Mouse (Mus musculus) MEL (cell line): ENCODE results near the gene Usp18. TPM values are rescaled to one million over a fixed set of nuclear protein-coding genes. Genes with fewer than 3 reads are reported as not detected.

Source experiments
- DNase-seq: peaks from one replicate; pipeline ENCODE4 v3.0.0; 2011; ENCODE audit warnings: low read depth, low spot score
- H3K27ac ChIP-seq: 2 replicates; pipeline ENCODE4 v1.5.1; 2012; ENCODE audit warnings: low read depth, mild to moderate bottlenecking, control low read depth, low read length, moderate library complexity; ENCODE audit not compliant: control insufficient read depth
- H3K27me3 ChIP-seq, 2 experiments: fragments of 150-350 bp in 1 of 2; sonication (generic) in 1 of 2; 2 replicates each; pipeline ENCODE4 v1.6.1; 2012; ENCODE audit warnings: low read length in 2 of 2, mild to moderate bottlenecking in 2 of 2, improper control_type of control experiment in 1 of 2, moderate library complexity in 1 of 2; ENCODE audit not compliant: insufficient read depth in 2 of 2, control insufficient read depth in 1 of 2
- H3K36me3 ChIP-seq, 2 experiments: 2 replicates each; pipeline ENCODE4 v1.6.1; 2012 to 2014; ENCODE audit warnings: low read length in 2 of 2, improper control_type of control experiment in 1 of 2, inconsistent platforms in 1 of 2, mild to moderate bottlenecking in 1 of 2; ENCODE audit not compliant: insufficient read depth in 2 of 2, control insufficient read depth in 1 of 2
- H3K4me1 ChIP-seq, 2 experiments: fragments of 150-350 bp in 1 of 2; sonication (generic) in 1 of 2; 2 replicates each; pipeline ENCODE4 v1.6.1; 2012; ENCODE audit warnings: low read length in 2 of 2, improper control_type of control experiment in 1 of 2, mild to moderate bottlenecking in 1 of 2; ENCODE audit not compliant: insufficient read depth in 2 of 2, control insufficient read depth in 1 of 2
- H3K4me3 ChIP-seq, 2 experiments: fragments of 150-350 bp in 1 of 2; sonication (generic) in 1 of 2; 2 replicates each; pipeline ENCODE4 v1.5.1; 2012; ENCODE audit warnings: low read depth in 2 of 2, low read length in 2 of 2, mild to moderate bottlenecking in 2 of 2, moderate library complexity in 2 of 2, control low read depth in 1 of 2, improper control_type of control experiment in 1 of 2; ENCODE audit not compliant: control insufficient read depth in 1 of 2, insufficient read depth in 1 of 2
- H3K79me2 ChIP-seq: 2 replicates; pipeline ENCODE4 v1.6.1; 2012; ENCODE audit warnings: mild to moderate bottlenecking, low read length, moderate library complexity; ENCODE audit not compliant: control insufficient read depth, poor library complexity, insufficient read depth
- H3K9ac ChIP-seq: 2 replicates; pipeline ENCODE4 v1.6.1; 2012; ENCODE audit warnings: low read depth, mild to moderate bottlenecking, control low read depth, low read length, moderate library complexity; ENCODE audit not compliant: control insufficient read depth, poor library complexity, severe bottlenecking
- H3K9me3 ChIP-seq: fragments of 150-350 bp; sonication (generic); replicated peaks from 2 replicates; pipeline ENCODE4 v1.6.1; 2012; ENCODE audit warnings: mild to moderate bottlenecking, low read length, improper control_type of control experiment, moderate library complexity; ENCODE audit not compliant: insufficient read depth
- CHD2 ChIP-seq: IDR thresholded peaks from 2 replicates; pipeline ENCODE4 v1.6.1; 2011; ENCODE audit warnings: low read length, improper control_type of control experiment
- E2F4 ChIP-seq: IDR thresholded peaks from 2 replicates; pipeline ENCODE4 v1.6.1; 2011; ENCODE audit warnings: low read depth, low read length, improper control_type of control experiment, borderline replicate concordance
- GABPA ChIP-seq: IDR thresholded peaks from 2 replicates; pipeline ENCODE4 v1.6.1; 2012; ENCODE audit warnings: low read depth, mild to moderate bottlenecking, inconsistent platforms, low read length, improper control_type of control experiment, moderate library complexity
- GATA1 ChIP-seq: IDR thresholded peaks from 2 replicates; pipeline ENCODE4 v1.6.1; 2011; ENCODE audit warnings: low read depth, low read length, improper control_type of control experiment
- HCFC1 ChIP-seq: IDR thresholded peaks from 2 replicates; pipeline ENCODE4 v1.6.1; 2012; ENCODE audit warnings: low read depth, mild to moderate bottlenecking, inconsistent platforms, low read length, improper control_type of control experiment, moderate library complexity
- JUND ChIP-seq: IDR thresholded peaks from 2 replicates; pipeline ENCODE4 v1.6.1; 2011; ENCODE audit warnings: low read depth, mild to moderate bottlenecking, improper control_type of control experiment, low read length
- KAT2A ChIP-seq: conservative IDR thresholded peaks from 2 replicates; pipeline ENCODE4 v1.6.1; 2012; ENCODE audit warnings: low read depth, low read length, improper control_type of control experiment, inconsistent platforms
- MAFK ChIP-seq: IDR thresholded peaks from 2 replicates; pipeline ENCODE4 v1.6.1; 2011; ENCODE audit warnings: low read depth, mild to moderate bottlenecking, low read length, improper control_type of control experiment, borderline replicate concordance
- MAZ ChIP-seq: IDR thresholded peaks from 2 replicates; pipeline ENCODE4 v1.6.1; 2012; ENCODE audit warnings: low read depth, mild to moderate bottlenecking, inconsistent platforms, low read length, improper control_type of control experiment
- MEF2A ChIP-seq: IDR thresholded peaks from 2 replicates; pipeline ENCODE4 v1.6.1; 2014; ENCODE audit warnings: low read depth, mild to moderate bottlenecking, inconsistent platforms, low read length, improper control_type of control experiment; ENCODE audit not compliant: poor library complexity, insufficient replicate concordance, severe bottlenecking; ENCODE audit errors: extremely low read depth
- NRF1 ChIP-seq: IDR thresholded peaks from 2 replicates; pipeline ENCODE4 v1.6.1; 2014; ENCODE audit warnings: low read depth, mild to moderate bottlenecking, inconsistent platforms, low read length, improper control_type of control experiment, moderate library complexity; ENCODE audit not compliant: poor library complexity, insufficient read depth, severe bottlenecking
- POLR2A ChIP-seq, 2 experiments: IDR thresholded peaks; 2 replicates each; pipeline ENCODE4 v1.6.1; 2011 to 2012; ENCODE audit warnings: low read length in 2 of 2, mild to moderate bottlenecking in 2 of 2, control low read depth in 1 of 2, improper control_type of control experiment in 1 of 2, low read depth in 1 of 2, moderate library complexity in 1 of 2; ENCODE audit not compliant: control insufficient read depth in 1 of 2, insufficient read depth in 1 of 2, poor library complexity in 1 of 2
- POLR2AphosphoS5 ChIP-seq: IDR thresholded peaks from 2 replicates; pipeline ENCODE4 v1.6.1; 2012; ENCODE audit warnings: low read depth, borderline replicate concordance, mild to moderate bottlenecking, inconsistent platforms, low read length, moderate library complexity, mixed read lengths
- RAD21 ChIP-seq: IDR thresholded peaks from 2 replicates; pipeline ENCODE4 v1.6.1; 2011; ENCODE audit warnings: mild to moderate bottlenecking, low read depth, low read length, improper control_type of control experiment
- RCOR1 ChIP-seq: IDR thresholded peaks from 2 replicates; pipeline ENCODE4 v1.6.1; 2012; ENCODE audit warnings: low read depth, mild to moderate bottlenecking, inconsistent platforms, low read length, improper control_type of control experiment
- SIN3A ChIP-seq: IDR thresholded peaks from 2 replicates; pipeline ENCODE4 v1.6.1; 2012; ENCODE audit warnings: low read length, improper control_type of control experiment, inconsistent platforms
- UBTF ChIP-seq: IDR thresholded peaks from 2 replicates; pipeline ENCODE4 v1.6.1; 2012; ENCODE audit warnings: low read depth, mild to moderate bottlenecking, inconsistent platforms, low read length, improper control_type of control experiment, moderate library complexity, borderline replicate concordance; ENCODE audit not compliant: insufficient read depth
- ZC3H11A ChIP-seq: IDR thresholded peaks from 2 replicates; pipeline ENCODE4 v1.6.1; 2012; ENCODE audit warnings: low read depth, mild to moderate bottlenecking, inconsistent platforms, low read length, improper control_type of control experiment
- ZMIZ1 ChIP-seq: IDR thresholded peaks from 2 replicates; pipeline ENCODE4 v1.6.1; 2012; ENCODE audit warnings: low read depth, mild to moderate bottlenecking, inconsistent platforms, low read length, improper control_type of control experiment, moderate library complexity
- ZNF384 ChIP-seq: IDR thresholded peaks from 2 replicates; pipeline ENCODE4 v1.6.1; 2012; ENCODE audit warnings: low read depth, mild to moderate bottlenecking, inconsistent platforms, low read length, improper control_type of control experiment
- polyA plus RNA-seq, 2 experiments: library from polyadenylated mRNA; stranded (reverse) in 1 of 2; unstranded in 1 of 2; fragments of >175 nt in 1 of 2; fragments of >200 nt in 1 of 2; gene quantifications; 2 replicates each; pipeline versions ENCODE4 v1.2.1 to v1.2.4; 2012; ENCODE audit warnings: low replicate concordance in 2 of 2, low read depth in 1 of 2; ENCODE audit not compliant: insufficient read length in 2 of 2, insufficient read depth in 1 of 2, missing spikeins in 1 of 2
- total RNA-seq: library from RNA; depleted of rRNA; stranded (reverse); fragments of 300-350 nt; gene quantifications from 2 replicates; pipeline ENCODE4 v1.2.3, GENCODE M21; 2012

Gene Usp18
- total and polyA plus RNA-seq, 3 experiments = 0.71 to 0.85 TPM; not detected in 1

DNA sequence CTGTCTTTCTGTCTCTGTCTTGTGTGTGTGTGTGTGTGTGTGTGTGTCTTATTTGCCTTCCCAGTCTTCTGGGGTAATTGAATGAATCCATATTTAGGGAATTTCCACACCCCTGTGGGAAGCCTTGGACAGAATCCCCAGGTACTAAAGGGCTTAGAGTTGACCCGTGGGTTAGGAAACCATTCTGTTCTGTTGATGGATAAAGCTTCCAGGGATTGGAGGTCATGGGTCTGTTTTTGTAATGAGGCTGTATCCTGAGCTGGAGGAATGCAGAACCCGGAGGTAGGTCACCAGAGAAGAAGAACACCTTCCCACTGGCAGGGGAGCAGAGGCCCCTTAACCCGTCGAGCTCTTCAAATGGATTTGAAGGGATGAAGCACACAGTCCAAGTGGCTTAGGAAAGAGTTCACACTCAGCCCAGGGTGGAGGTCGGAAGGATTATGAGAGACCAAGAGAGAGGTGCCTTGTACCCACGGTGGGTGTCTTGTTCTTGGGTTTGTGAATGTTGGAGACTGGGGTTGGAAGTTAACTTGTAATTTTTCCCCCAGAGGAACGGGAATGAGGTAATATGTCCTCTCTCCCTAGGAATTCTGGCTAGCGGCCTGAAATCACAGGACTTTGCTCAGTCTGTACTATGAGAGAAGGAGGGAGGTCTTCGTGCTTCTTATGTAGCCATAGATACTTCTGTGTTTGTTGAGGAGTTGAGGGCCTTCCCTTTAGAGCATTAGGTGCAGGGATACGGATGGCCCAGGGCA is 57.9 kb downstream of the Usp18 start:
- Histone ChIP-seq H3K36me3 (no peaks in the 10 kb centered on the region), H3K9ac (no peak overlapping the region)
- no peak for TF ChIP-seq GATA1
- no peak for TF ChIP-seq MAFK
- no peak for TF ChIP-seq MAZ
- TF ChIP-seq MEF2A = no peak
- no peak for TF ChIP-seq UBTF
- TF ChIP-seq RCOR1 = no peak
- TF ChIP-seq NRF1 = no peak
- no peak for TF ChIP-seq ZNF384
- TF ChIP-seq POLR2A (IDR thresholded peaks at IDR 0.05; ENCODE audit: control insufficient read depth in 1 of 2, insufficient read depth in 1 of 2, low read depth in 1 of 2, low read length in 2 of 2, poor library complexity in 1 of 2) = no peak
- no peak for TF ChIP-seq KAT2A
- TF ChIP-seq, all 39 proteins: peak for 0
- Histone ChIP-seq H3K9me3 (no peaks in the 10 kb centered on the region), H3K4me1 (no peaks in the 10 kb centered on the region), H3K4me3 (no peak overlapping the region), H3K27ac (no peak overlapping the region), H3K27me3 (peaks cover 0 to 3% of the 10 kb centered on the region in 2 experiments; a peak in 3 of 4 replicates), H3K79me2 (no peaks in the 10 kb centered on the region)
- no peak for DNase-seq

DNA sequence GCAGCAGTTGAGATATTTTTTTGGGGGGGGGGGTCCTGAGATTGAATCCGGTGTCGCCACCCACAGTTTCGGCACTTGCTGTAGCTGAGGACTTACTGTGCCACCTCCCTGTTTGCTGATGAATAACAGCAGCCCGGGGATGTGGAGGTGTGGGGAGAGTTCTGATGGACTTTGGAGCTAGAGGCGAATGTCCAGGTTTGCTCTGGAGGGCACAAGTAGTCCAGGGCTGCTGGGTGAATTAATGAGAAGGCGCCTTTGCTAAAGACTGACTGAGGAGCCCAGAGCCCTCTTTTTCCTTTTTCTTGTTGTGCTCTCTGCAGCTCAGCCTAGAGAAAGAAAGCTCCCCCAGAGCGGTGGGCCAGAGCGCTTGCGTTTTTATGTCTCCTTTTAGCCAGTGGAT is 58.9 kb downstream of the Usp18 start:
- DNase-seq = no peak
- H3K27me3 ChIP-seq = peaks cover 0 to 3% of the 10 kb centered on the region in 2 experiments; a peak in 3 of 4 replicates
- no peaks in the 10 kb centered on the region for H3K79me2 ChIP-seq
- TF ChIP-seq SIN3A = no peak
- no peak overlapping the region for H3K27ac ChIP-seq
- H3K9me3 ChIP-seq = no peaks in the 10 kb centered on the region
- H3K4me3 ChIP-seq = no peak overlapping the region
- H3K4me1 ChIP-seq = no peaks in the 10 kb centered on the region
- H3K9ac ChIP-seq = no peak overlapping the region
- no peaks in the 10 kb centered on the region for H3K36me3 ChIP-seq

DNA sequence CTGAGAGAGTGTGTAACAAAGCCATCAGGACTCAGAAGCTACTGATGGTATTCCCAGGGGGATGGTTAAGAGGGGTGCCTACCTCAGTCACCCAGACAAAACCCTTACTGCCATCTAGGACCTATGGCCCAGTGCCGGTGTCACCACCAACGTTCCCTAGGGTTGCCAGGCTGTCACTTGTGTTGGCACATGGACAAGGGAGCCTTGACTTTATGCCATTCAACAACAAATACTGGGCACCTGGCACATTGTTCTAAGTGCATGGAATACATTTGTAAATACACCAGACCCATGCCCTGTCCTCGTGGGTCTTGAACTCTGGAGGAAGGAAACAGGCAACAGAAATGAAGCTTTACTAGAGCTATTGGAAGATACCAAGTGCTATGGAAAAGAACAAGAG is 59.9 kb downstream of the Usp18 start:
- H3K36me3 ChIP-seq = no peaks in the 10 kb centered on the region
- H3K9ac ChIP-seq = no peak overlapping the region
- no peaks in the 10 kb centered on the region for H3K79me2 ChIP-seq
- no peak overlapping the region for H3K4me3 ChIP-seq
- peaks cover 0 to 2% of the 10 kb centered on the region in 2 experiments; a peak in 2 of 4 replicates for H3K27me3 ChIP-seq
- H3K27ac ChIP-seq = no peak overlapping the region
- TF ChIP-seq JUND (no peak), ZC3H11A (no peak), KAT2A (no peak), RAD21 (no peak), POLR2AphosphoS5 (no peak), E2F4 (no peak), CHD2 (no peak), GABPA (no peak), HCFC1 (no peak), NRF1 (no peak), ZMIZ1 (no peak), MAFK (no peak)
- no peak for DNase-seq
- no peaks in the 10 kb centered on the region for H3K9me3 ChIP-seq
- no peaks in the 10 kb centered on the region for H3K4me1 ChIP-seq
